19 mouse cellular contexts compared by ENCODE assay signal in genomic region chr10:10726501-10726900, GRCm38 (mm10). TPM values are rescaled to one million over a fixed set of nuclear protein-coding genes. Genes with fewer than 3 reads are reported as not detected.
DNase-seq lines count a peak whose midpoint lies in the region; ATAC-seq lines count a peak whose summit lies in the region.
"Had no signal": no experiment of that assay in that cellular context is flagged by ENCODE, and none has a peak within 500 bp of the region (broad histone marks: within the 10 kb centered on the region; RNA-seq: fewer than 3 reads in every experiment).

No protein-coding gene starts in this region.

- ATAC-seq in cerebellum, adult (ENCODE audit: insufficient number of reproducible peaks, low FRiP score, low TSS enrichment): no peak
- ATAC-seq: activated CD4-positive, CD25-positive, alpha-beta regulatory T cell, adult 4 months; CD4-positive, CD25-positive, alpha-beta regulatory T cell, adult 4 months; forebrain, embryonic 15.5 days; forebrain, postnatal 0 days; Patski had no signal

- peak; percentile 45 to 77 for DNase-seq in adrenal gland, adult (ENCODE audit: inconsistent age in 2 of 2, low spot score in 1 of 2)
- no peak for DNase-seq in adrenal gland, postnatal 4 days (ENCODE audit: low spot score in 2 of 2)
- peak; percentile 47 for DNase-seq in adrenal gland, adult 8-10 months
- peak; percentile 45 for DNase-seq in adrenal gland, postnatal 14 days
- DNase-seq in adrenal gland, postnatal 36 days: peak; percentile 62 to 63
- no peak for DNase-seq in yolk sac, embryonic 10.5 days (ENCODE audit: low spot score)
- DNase-seq: B cell, adult 2 months; cerebellum, adult 11-12 months; cerebellum, adult 2 months; cerebellum, adult 9-10 months; cerebellum, postnatal 25 days; forebrain, postnatal 0 days had no signal

RNA-seq across cellular contexts. Expression of gene Gm10944, which starts 45.4 kb away (rescaled TPM):
- not detected for total RNA-seq in adrenal gland, postnatal 4 days (2021)
- total RNA-seq in adrenal gland, adult 8-10 months (2022): not detected
- total RNA-seq in adrenal gland, postnatal 14 days (2021): not detected in 2 replicates
- total RNA-seq in adrenal gland, postnatal 36 days (2021): not detected
- total RNA-seq: CH12.LX; forebrain, postnatal 0 days; G1E had no signal

Comparison
In these comparisons a context has a peak if more than half of its experiments do, and no peak if none do; other contexts are left out.
1. DNase-seq: peak in adrenal gland, adult (2 of 2), adrenal gland, adult 8-10 months (single experiment), adrenal gland, postnatal 14 days (single experiment) and adrenal gland, postnatal 36 days (2 of 2); none in adrenal gland, postnatal 4 days (0 of 2) and yolk sac, embryonic 10.5 days (single experiment).